Mouse (Mus musculus) C2C12 (cell line): ENCODE results near the gene Akt1s1. TPM values are rescaled to one million over a fixed set of nuclear protein-coding genes. Genes with fewer than 3 reads are reported as not detected.
A peak's percentile ranks its signal among the peaks of the same experiment; 100 is the strongest.
"Not testable (repeated sequence)": the region's sequence is repeated elsewhere in the genome, so short reads cannot be mapped to it uniquely, and the experiment has no call there.

Source experiments
- H3K27me3 ChIP-seq: one replicate; pipeline ENCODE4 v1.6.1; 2011; ENCODE audit not compliant: control insufficient read depth, insufficient read depth, insufficient read length
- H3K36me3 ChIP-seq: one replicate; pipeline ENCODE4 v1.6.1; 2011; ENCODE audit not compliant: control insufficient read depth, insufficient read depth
- H3K4me3 ChIP-seq: one replicate; pipeline ENCODE4 v1.5.1; 2011; ENCODE audit warnings: mild to moderate bottlenecking, control low read depth; ENCODE audit not compliant: poor library complexity, insufficient read depth, severe bottlenecking
- H3K79me2 ChIP-seq: one replicate; pipeline ENCODE4 v1.6.1; 2011; ENCODE audit not compliant: control insufficient read depth, insufficient read depth
- H3K79me3 ChIP-seq: one replicate; pipeline ENCODE4 v1.6.1; 2011; ENCODE audit warnings: low read depth, control low read depth
- H3ac ChIP-seq: one replicate; pipeline ENCODE3; 2011; ENCODE audit warnings: low read depth; ENCODE audit not compliant: control insufficient read depth, insufficient read length
- CEBPB ChIP-seq: IDR thresholded peaks from one replicate; pipeline ENCODE4 v1.6.1; 2011; ENCODE audit warnings: low read depth, mild to moderate bottlenecking, control low read depth, moderate library complexity
- CTCF ChIP-seq: IDR thresholded peaks from one replicate; pipeline ENCODE4 v1.5.1; 2011; ENCODE audit not compliant: control insufficient read depth, insufficient read depth, insufficient read length
- FOSL1 ChIP-seq: IDR thresholded peaks from one replicate; pipeline ENCODE4 v1.8.0; 2011; ENCODE audit warnings: mild to moderate bottlenecking, low read length; ENCODE audit not compliant: poor library complexity, insufficient read depth, severe bottlenecking
- MAX ChIP-seq: IDR thresholded peaks from one replicate; pipeline ENCODE4 v1.6.1; 2011; ENCODE audit warnings: mild to moderate bottlenecking, control low read depth
- MYOD1 ChIP-seq: IDR thresholded peaks from one replicate; pipeline ENCODE4 v1.6.1; 2011; ENCODE audit warnings: low read depth; ENCODE audit not compliant: control insufficient read depth, insufficient read length
- MYOG ChIP-seq: IDR thresholded peaks from one replicate; pipeline ENCODE4 v1.6.1; 2011; ENCODE audit not compliant: control insufficient read depth, insufficient read length; ENCODE audit errors: extremely low read depth
- USF1 ChIP-seq: IDR thresholded peaks from one replicate; pipeline ENCODE4 v1.6.1; 2011; ENCODE audit warnings: low read depth, mild to moderate bottlenecking, control low read depth, moderate library complexity
- polyA plus RNA-seq: library from polyadenylated mRNA; unstranded; fragments of >200 nt; fragmentation: generic; extraction: Trizol; gene quantifications from one replicate; pipeline ENCODE4 v1.2.1, GENCODE M21; 2012; ENCODE audit warnings: missing spikeins

Gene Akt1s1
- polyA plus RNA-seq, 1 experiment = 208 TPM

DNA sequence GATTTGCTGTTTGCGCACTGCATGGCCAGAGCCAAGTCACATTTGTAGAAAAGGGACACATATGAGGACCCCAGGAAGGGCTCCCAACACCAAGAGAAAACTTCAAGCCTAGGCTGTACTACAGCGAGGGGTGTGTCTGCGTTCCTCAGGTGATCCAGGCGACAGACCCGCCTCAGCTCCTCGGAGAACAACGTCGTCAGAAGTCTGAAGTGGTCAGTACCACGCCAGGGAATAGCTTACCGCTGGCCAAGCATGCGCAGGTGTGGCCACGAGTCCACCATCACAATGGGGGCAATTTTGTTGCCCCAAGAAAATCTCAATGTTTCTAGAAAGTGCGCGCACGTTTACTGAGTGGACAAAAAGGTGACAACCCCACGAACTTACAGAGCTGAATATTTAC lies 19.7 kb downstream of the Akt1s1 start:
- H3K27me3 ChIP-seq = no peaks in the 10 kb centered on the region
- H3K79me3 ChIP-seq = peaks cover 35% of the 10 kb centered on the region
- H3K79me2 ChIP-seq = peaks cover 52% of the 10 kb centered on the region
- H3ac ChIP-seq = peak overlapping the region; percentile 57
- no peak for TF ChIP-seq CTCF
- no peak for TF ChIP-seq MYOG
- TF ChIP-seq USF1 = no peak
- TF ChIP-seq MAX = no peak
- TF ChIP-seq FOSL1 = no peak
- no peak for TF ChIP-seq MYOD1
- no peak for TF ChIP-seq CEBPB
- peaks cover 21% of the 10 kb centered on the region for H3K36me3 ChIP-seq
- H3K4me3 ChIP-seq = peak overlapping the region; percentile 78

DNA sequence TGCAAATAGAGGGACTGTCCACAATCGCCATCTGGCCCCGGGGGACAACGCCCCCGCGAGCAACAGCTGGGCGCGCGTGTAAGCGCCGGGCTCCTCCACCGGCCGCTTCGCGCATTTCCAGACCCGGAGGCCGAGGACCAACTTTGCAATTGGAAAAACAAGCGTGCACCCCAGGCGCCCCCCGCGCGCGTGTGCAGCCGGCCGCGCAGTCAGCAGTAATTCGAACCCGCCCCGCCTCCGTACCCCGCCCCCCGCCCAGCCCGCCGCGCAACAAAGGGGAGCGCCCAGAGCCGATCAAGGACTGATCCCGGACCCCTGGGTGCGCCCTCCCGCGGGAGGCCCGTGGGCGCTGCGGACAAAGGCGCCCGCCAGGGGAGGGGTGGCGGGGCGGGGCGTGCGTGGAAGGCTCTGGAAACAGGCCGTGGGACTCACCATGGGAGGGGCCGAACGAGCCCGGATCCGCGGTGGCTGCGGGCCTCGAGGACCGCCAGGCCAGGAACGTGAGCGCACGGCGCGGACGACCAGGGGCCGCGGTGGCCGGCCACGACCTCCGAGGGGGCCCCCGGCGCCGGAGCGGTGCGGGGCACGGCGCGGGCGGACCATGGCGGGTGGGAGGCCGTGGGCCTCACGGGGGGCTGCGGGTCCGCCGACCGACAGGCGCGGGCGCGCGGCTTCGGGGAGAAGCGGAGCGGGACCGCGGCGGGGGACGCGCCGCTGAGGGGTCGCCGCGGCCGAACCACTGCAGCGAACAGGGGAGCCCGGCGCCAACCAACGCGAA lies 20.3 kb downstream of the Akt1s1 start:
- TF ChIP-seq CTCF = no peak
- TF ChIP-seq CEBPB = no peak
- no peak for TF ChIP-seq MYOG
- no peak for TF ChIP-seq MYOD1
- no peak for TF ChIP-seq FOSL1
- no peak for TF ChIP-seq USF1
- TF ChIP-seq MAX = no peak
- Histone ChIP-seq H3K79me3 (peaks cover 35% of the 10 kb centered on the region), H3K4me3 (peak overlapping the region; percentile 78), H3K27me3 (no peaks in the 10 kb centered on the region), H3K36me3 (peaks cover 16% of the 10 kb centered on the region), H3K79me2 (peaks cover 47% of the 10 kb centered on the region), H3ac (peak overlapping the region; percentile 87)

DNA sequence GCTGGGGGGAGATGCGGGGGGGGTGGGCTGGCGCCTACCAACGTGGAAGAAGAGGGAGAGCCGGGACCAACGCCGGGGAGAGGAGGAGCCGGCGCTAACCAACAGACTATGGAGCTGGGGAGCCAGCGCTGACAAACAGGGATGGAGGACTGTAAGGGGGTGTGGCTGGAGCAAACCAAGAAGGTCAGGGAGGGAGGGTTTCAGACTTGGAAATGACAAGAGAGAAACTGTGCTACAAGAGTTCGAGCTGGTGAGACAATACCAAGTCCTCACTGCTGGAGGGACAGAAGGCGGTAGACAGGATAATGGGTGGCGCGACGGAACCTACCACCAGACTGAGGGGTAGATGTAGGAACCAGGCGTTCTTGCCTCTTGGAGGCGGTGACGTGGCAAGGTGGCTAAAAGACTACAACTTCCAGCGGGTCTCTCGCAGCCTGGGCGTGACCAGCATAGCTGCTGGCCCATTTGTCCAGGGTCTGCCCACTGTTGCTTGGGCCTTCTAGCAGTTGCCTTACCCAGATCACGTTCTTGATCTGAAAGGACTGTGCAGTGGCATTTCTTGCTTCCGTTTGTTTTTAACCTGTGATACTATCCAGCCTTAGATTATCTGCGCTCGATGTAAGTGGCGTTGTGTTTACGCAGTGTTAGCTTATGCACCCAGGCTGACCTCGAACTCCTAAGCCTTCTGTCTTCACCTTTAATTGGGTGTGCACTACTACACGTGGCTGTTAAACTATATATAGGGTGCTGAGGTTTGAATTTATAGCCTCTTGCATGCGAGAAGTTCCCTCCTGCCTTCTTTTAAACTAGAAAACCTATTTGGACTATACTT lies 21.1 kb downstream of the Akt1s1 start, which contains the start of gene Ptov1:
Gene Ptov1, minus strand, starts transcription at position 92 of the 832 bp plus-strand sequence.
- TF ChIP-seq FOSL1 = no peak
- TF ChIP-seq CTCF = no peak
- no peak for TF ChIP-seq MYOG
- no peak for TF ChIP-seq USF1
- no peak for TF ChIP-seq CEBPB
- no peak for TF ChIP-seq MYOD1
- TF ChIP-seq MAX = no peak
- Histone ChIP-seq H3K79me2 (peaks cover 39% of the 10 kb centered on the region), H3K36me3 (peaks cover 8% of the 10 kb centered on the region), H3ac (peak within 1 kb of the TSS; percentile 87), H3K4me3 (peak within 1 kb of the TSS; percentile 78), H3K79me3 (peaks cover 33% of the 10 kb centered on the region), H3K27me3 (no peaks in the 10 kb centered on the region)

DNA sequence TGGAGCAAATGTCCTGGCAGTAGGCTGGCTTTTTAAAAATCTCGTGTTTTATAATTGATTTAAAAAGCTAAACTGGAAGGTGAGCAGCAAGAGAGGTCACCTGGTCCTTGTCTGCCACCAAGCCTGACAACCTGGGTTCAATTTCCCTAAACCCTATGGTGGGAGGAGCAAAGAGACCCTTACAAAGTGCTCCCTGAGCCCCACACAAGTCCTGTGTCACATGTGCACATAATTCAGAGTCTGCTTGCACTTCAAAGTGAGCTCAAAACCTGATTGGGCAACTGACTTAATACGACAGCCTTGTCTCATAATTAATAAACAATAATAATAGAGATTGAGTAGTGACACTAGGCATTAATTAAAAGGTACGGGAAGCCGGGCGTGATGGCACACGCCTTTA lies 21.8 kb downstream of the Akt1s1 start:
- Histone ChIP-seq H3K36me3 (peaks cover 5% of the 10 kb centered on the region), H3ac (peak overlapping the region; percentile 44), H3K79me2 (peaks cover 32% of the 10 kb centered on the region), H3K27me3 (no peaks in the 10 kb centered on the region), H3K4me3 (no peak overlapping the region), H3K79me3 (peaks cover 28% of the 10 kb centered on the region)
- no peak for TF ChIP-seq FOSL1
- no peak for TF ChIP-seq CTCF
- no peak for TF ChIP-seq MYOG
- no peak for TF ChIP-seq CEBPB
- no peak for TF ChIP-seq MYOD1
- no peak for TF ChIP-seq USF1
- no peak for TF ChIP-seq MAX

DNA sequence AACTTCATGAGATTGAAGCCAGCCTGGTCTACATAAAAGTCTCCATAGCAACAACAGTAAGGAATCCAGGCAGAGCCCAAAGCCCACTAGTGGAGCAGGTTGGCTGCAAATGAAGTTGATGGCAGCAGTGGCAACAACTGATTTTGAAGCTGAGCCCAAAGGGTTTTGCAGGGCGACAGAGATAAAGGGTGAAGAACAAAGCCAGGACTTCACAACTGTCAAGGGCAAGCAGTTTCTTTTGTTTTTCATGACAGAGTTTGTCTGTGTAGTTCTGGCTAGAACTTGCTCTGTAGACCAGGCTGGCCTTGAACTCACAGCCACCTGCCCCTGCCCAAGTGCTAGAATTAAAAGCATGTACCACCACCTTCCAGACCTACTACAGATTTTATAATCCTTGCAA lies 22.4 kb downstream of the Akt1s1 start:
- TF ChIP-seq MAX = no peak
- TF ChIP-seq CEBPB = no peak
- no peak for TF ChIP-seq FOSL1
- TF ChIP-seq MYOG = no peak
- TF ChIP-seq CTCF = no peak
- TF ChIP-seq MYOD1 = no peak
- TF ChIP-seq USF1 = no peak
- H3K4me3 ChIP-seq = no peak overlapping the region
- peaks cover 24% of the 10 kb centered on the region for H3K79me3 ChIP-seq
- peaks cover 27% of the 10 kb centered on the region for H3K79me2 ChIP-seq
- H3K36me3 ChIP-seq = peaks cover under 1% of the 10 kb centered on the region
- H3ac ChIP-seq = no peak overlapping the region
- H3K27me3 ChIP-seq = no peaks in the 10 kb centered on the region

DNA sequence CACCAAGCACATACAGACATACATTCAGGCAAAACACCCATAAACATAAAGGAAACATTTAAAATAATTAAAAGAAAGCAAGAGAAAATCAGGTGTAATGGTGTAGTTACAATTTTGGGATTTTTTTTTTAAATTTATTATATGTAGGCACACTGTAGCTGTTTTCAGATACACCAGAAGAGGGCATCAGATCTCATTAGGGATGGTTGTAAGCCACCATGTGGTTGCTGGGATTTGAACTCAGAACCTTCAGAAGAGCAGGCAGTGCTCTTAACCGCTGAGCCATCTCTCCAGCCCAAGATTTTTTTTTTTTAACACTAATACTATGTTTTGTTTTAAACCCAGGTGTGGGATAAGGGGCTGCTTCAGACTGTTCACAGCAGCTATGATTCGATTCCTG lies 23.0 kb downstream of the Akt1s1 start:
- not testable (repeated sequence) for H3K36me3 ChIP-seq, H3ac ChIP-seq, H3K4me3 ChIP-seq, H3K27me3 ChIP-seq
- Histone ChIP-seq H3K79me2 (peaks cover 21% of the 10 kb centered on the region), H3K79me3 (peaks cover 19% of the 10 kb centered on the region)
